Mouse (Mus musculus) right cerebral cortex, postnatal 36 days (tissue): ENCODE data around the gene Mfng.

Experiments used
- DNase-seq, 2 experiments: peaks; one replicate each; pipeline ENCODE4 v3.0.0; 2022; ENCODE audit warnings: low spot score in 2 of 2, mixed read lengths in 1 of 2

The Mfng gene

DNA sequence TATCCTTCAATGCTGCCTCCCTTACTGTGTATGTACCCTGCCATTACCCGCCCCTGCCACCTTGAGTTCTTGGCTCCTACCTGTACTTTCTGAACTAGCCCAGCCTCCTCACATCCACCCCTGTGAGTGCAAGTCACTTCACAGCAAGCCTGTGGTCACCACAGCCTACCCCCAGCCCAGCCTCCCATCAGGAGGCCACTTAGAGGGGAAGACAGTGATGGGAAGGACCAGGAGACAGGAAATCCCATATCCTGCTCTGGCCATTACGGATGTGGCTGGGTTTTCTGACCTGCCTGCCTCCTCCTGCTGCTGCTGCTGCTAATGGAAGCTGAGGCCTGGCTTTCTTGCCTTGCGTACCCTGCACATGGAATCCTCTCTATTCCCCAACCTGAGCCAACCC, 14.8 kb upstream of the Mfng start:
- DNase-seq: no peak

DNA sequence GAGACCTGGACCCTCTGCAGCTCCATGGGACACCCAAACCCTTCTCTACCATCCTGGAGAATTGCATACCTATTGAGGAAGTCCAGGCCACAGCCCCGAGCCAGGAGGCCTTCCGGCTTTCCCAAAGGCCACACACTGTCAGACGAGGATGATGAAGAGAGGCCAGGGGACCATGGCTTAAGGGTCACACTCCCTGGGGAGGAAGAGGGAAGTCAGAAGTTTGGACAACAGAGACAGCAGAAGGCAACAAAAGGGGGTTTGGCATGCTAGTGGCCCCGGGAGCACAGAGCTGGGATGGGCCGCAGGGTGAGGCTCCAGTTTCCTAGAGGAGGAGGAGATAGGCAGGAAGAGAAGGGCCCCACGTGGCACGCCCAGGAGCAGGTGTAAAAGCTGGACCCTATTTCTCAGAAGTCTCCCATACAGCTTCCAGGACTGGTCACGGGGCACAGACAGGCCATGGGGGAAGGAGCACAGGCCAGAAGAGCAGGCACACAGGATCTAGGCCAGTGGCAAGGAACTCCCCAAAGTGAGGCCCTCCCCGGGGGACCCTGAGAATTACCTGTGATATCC, 14.1 kb upstream of the Mfng start:
- DNase-seq: no peak

- no peak for DNase-seq
Measured at GRCm38 (mm10) chr15:78786411-78786818, 13.1 kb upstream of the Mfng start.

DNA sequence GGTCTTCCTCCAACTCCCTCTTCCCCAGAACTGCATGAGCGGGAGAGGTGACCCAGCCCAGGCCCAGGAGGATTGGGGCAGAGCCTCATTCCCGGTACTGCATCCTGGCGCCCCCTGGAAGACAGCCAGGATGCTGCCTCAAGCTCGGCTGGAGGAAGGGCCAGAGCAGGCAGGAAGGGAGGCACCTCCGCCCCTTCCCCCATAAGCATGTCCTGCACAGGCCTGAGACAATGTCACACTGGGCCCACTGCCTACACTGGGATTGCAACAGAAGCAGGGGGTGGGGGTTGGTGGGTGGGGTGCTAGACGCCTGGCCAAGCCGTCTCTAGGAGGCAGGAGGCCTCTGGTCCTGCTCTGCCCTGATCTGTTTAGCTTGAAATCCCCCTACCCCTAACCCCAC, 12.7 kb upstream of the Mfng start:
- no peak for DNase-seq

DNA sequence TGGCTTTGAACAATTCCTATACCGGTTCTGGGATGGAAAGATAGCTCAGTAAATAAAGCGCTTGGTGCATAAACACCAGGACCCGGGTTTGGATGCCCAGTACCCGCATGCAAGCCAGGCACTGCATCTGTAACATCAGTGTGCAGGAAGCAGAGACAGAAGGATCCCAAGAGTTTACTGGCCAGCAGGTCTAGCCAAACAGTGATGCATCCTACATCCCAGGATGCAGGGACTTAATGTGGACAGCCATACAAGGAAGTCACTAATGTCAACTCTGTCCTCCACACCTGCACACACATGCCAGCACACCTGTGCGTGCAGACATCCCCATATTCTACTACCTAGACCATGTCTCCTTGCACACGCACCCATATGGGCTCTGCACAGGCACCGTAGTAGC, 12.0 kb upstream of the Mfng start:
- DNase-seq: no peak

- DNase-seq: no peak
Measured at GRCm38 (mm10) chr15:78784520-78784919, 11.2 kb upstream of the Mfng start.

DNA sequence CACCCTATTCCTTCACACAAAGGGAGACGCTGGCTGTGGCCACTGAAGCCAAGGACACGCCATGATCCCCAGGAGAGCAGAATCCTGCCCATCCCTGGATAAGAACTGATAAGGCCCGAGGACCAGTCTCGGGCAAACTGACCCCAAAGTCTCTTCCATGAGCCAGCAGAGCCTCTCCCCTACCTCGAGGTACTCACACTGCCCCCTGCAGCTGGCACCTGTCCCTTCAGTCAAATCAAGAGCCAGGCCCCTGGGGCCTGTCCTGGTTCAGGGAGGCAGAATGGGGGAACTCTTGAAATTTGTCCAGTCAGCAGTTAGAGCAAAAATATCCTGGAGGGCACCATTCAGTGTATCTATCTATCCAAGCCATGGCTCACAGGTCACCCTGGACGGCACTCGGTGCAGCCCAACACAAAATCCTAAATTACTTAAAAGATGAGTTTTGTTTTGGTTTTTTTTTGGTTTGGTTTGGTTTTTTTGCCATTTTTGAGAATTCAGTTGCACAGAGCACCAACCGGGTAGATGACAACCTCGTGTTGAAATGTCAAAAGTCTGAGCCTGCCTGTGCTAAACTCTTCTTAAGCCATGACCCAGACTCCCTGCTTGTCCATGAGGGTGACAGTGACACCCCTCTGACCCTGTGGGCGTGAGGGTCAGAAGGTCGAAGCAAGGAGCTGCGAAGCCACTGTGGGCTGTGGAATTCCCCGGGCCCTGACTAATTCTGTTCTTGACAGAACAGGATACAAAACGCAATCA, 9.3 kb upstream of the Mfng start:
- no peak for DNase-seq

DNA sequence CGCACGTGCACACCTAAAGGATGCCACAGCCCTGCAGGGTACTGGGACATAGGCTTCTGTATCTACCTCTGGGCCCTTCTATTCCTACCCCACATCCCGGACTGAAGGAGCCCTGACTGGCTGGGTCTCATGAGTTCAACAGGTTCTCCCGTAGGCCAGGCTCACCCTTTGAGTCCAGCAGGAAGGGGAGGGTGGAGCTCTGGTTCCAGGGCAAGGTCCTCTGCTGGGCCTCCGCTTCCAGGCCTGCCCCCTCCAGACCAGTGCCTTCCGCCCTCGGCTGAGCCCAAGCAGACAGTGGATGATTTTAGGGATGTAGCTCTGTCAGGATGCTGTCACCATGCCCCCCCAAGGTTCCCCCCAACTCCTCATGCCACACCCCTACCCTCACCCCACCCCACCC, 7.6 kb upstream of the Mfng start:
- DNase-seq: no peak

DNA sequence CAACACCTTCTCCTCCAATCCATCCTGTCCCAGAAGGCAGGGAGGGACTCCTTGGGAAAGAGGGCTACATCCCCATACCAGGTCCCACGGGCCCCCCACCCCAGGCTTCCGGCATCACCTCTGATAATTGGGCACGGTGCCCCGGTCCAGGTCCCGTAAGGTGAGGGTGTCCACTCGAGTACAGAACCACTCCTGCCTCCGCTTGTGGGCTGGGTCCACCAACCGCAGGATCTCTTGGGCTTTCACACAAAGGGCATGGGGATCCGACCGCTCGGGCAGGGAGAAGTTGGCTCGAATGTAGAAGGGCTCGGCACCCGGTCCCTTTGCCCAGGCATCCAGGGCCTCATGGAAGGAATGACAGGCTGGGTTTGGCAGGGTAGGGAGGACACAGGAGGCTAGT, 7.1 kb upstream of the Mfng start:
- DNase-seq: no peak

DNA sequence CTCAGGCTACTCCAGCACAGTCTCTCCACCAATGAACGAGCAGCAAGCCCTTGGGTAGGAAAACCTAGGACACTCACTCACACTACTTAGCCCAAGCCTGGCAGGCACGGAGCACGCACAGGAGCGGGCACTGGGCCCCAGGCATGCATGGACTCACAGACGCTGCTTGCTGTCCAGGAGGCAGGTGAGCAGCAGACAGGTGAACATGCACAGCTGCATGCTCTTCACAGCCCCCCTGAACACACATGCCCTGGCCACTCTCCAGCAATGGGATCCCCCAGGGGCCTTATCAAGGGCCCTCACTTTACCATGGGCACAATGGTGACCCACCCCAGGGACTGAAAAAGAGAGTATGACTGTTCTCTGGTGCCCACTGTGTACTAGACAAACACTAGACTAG, 6.4 kb upstream of the Mfng start:
- DNase-seq: no peak

- DNase-seq: no peak
Measured at GRCm38 (mm10) chr15:78779253-78779652, 6.0 kb upstream of the Mfng start.

- peak; percentile 88 for DNase-seq
Measured at GRCm38 (mm10) chr15:78778077-78778870, 5.0 kb upstream of the Mfng start.

- DNase-seq: no peak
Measured at GRCm38 (mm10) chr15:78772856-78773255, 419 bp downstream of the Mfng start.

DNA sequence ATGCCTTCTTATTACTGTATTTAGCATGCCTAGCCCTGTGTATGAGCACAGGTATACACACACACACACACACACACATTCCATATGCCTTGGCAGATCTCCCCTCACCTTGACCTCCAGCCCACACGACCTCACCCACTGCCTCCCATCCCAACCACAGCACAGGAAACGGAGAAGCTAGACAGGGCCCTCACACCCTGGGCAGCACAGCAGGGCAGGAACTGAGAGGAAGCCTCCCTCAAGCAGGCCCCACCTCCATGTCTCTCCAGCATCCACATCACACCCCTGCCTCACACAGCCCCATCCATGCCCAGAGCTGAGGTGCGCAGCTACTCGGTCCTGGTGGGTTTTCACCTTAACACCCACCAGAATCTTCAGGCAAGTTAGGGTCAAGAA, 909 bp downstream of the Mfng start:
- DNase-seq: no peak

GRCm38 (mm10) chr15:78771531-78772367, 1.5 kb downstream of the Mfng start:
- DNase-seq: no peak

DNA sequence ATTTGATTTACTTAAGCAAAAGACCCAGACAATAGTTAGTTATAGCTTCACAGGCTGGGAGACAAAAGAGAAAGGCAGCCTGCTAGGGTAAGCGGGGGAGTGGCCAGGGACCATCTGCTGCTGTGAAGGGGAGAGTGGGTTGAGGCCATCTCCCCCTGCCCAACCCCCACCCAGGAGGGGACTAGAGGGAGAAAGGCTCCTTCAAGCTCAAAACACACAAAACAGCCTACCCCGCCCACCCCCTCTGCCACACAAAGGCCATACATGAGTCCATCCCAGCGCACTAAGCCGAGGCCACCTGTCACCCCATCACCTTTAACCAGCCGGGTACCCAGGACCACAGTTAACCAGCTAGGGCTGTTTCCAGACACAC, 2.3 kb downstream of the Mfng start:
- no peak for DNase-seq

- DNase-seq: no peak
Measured at GRCm38 (mm10) chr15:78770234-78770982, 2.9 kb downstream of the Mfng start.

DNA sequence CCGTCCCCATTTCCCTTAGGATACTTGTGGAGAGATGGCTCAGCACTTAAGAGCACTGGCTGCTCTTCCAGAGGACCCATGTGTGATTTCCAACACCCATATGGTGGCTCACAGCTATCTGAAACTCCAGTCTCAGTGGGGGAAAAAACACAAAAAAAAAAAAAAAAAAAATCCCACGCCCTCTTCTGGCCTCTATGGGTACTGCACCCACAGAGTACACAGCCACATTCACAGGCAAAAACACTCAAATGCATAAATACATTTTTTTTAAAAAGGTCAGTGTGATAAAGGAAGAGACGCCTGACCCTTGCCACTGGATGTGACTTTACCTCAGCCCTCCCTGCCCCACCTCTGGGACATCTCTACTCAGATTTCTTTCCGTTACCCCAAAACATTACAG, 4.2 kb downstream of the Mfng start:
- no peak for DNase-seq

DNA sequence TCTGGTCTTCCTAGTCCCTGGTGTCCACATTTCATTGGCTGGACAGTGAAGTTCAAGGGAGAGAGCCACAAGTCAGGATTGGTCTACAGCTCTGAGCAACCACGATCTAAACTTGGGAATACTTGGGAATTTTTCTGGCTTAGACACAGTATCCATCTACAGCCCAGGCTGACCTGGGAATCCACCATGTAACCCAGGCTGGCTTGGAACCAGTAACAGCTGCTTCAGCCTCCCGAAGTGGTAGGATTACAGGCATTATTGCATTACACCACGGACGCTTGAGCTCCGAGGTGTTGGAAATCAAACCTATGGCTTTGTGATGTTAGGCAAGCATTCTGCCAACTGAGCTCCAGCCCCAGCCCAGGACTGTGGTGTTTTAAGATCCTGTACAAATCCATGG, 9.6 kb downstream of the Mfng start:
- DNase-seq: no peak

DNA sequence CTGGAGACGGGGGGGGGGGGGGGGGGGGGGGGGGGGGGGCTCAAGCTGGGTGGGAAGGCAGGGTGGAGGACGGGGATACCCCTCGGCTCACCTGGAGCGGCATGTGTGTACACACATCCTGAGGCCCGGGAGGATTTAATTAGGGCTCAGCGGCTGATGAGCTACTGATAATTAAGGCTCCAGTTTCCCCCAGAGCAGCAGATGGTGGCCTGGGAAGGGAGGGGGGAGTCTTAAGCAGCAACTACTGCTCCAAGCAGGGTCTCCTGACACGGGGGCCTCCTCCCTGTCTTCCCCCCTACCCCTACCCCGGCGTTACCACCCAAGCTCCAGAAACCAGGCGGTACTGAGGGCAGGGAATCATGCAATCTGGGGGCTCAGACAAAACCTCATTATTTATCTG, 10.1 kb downstream of the Mfng start:
- no peak for DNase-seq

GRCm38 (mm10) chr15:78761112-78761511, 12.2 kb downstream of the Mfng start:
- DNase-seq: no peak
